6 mouse cellular contexts compared by ENCODE assay signal in genomic region chrX:73574605-73574948, GRCm38 (mm10).
"Had no signal": no experiment of that assay in that cellular context is flagged by ENCODE, and none has a peak within 500 bp of the region (broad histone marks: within the 10 kb centered on the region; RNA-seq: fewer than 3 reads in every experiment).

No protein-coding gene starts in this region.

- H3K27ac ChIP-seq: kidney, embryonic 15.5 days; left cerebral cortex, adult 2 months; limb, embryonic 15.5 days; midbrain, embryonic 10.5 days; neural tube, embryonic 12.5 days had no signal

- H3K27me3 ChIP-seq: neural tube, embryonic 12.5 days had no signal

- H3K36me3 ChIP-seq: kidney, embryonic 15.5 days; limb, embryonic 15.5 days; midbrain, embryonic 10.5 days; neural tube, embryonic 12.5 days had no signal

- H3K4me1 ChIP-seq: kidney, embryonic 15.5 days; limb, embryonic 15.5 days; midbrain, embryonic 10.5 days; neural tube, embryonic 12.5 days had no signal

- H3K9ac ChIP-seq: kidney, embryonic 15.5 days; limb, embryonic 15.5 days; neural tube, embryonic 12.5 days had no signal

- H3K4me3 ChIP-seq: kidney, embryonic 15.5 days; left cerebral cortex, adult 2 months; limb, embryonic 15.5 days; midbrain, embryonic 10.5 days; neural tube, embryonic 12.5 days had no signal

- DNase-seq: midbrain, embryonic 14.5 days had no signal

- H3K9me3 ChIP-seq: kidney, embryonic 15.5 days; limb, embryonic 15.5 days; midbrain, embryonic 10.5 days; neural tube, embryonic 12.5 days had no signal
